Mouse (Mus musculus): ENCODE results near the gene Tbc1d23. TPM values are rescaled to one million over a fixed set of nuclear protein-coding genes. Genes with fewer than 3 reads are reported as not detected.

Tbc1d23 gene
- polyA plus RNA-seq, 1 experiment from 2014 or later, result 40.5 TPM

GRCm38 (mm10) chr16:57120913-57121815 lies 110.1 kb downstream of the Tbc1d23 start, which contains the start of gene Tomm70a:
Gene Tomm70a, plus strand, starts transcription at chr16:57121703.
- Histone ChIP-seq H3K4me2 (replicated peaks; ENCODE audit: low read depth, low read length) (peak within 1 kb of the TSS; percentile 78), H3K27me3 (ENCODE audit: control insufficient read depth, insufficient read depth, low read length) (no peaks in the 10 kb centered on the region), H3K4me1 (ENCODE audit: control insufficient read depth, insufficient read depth, low read length) (peaks cover 16% of the 10 kb centered on the region), H3K27ac (ENCODE audit: low read length) (peak within 1 kb of the TSS; percentile 94), H3K9ac (replicated peaks; ENCODE audit: low read depth, low read length) (peak within 1 kb of the TSS; percentile 95), H3K4me3 (ENCODE audit: low read depth, low read length) (peak within 1 kb of the TSS; percentile 100), H3K9me3 (ENCODE audit: control insufficient read depth, low read depth, low read length) (no peaks in the 10 kb centered on the region), H3K36me3 (ENCODE audit: control insufficient read depth, insufficient read depth, low read length) (no peaks in the 10 kb centered on the region)
- WGBS, result under 1% methylated on average over 37 of the region's 37 CpGs
- peak; percentile 99 for ATAC-seq (ENCODE audit: insufficient number of reproducible peaks, insufficient read depth, low FRiP score, low read depth)

Other genes with a start within 250 kb of the Tbc1d23 start
- 0.08 TPM in 1 of 2 replicates, not detected in the other for gene Tmem45a2, start 160.1 kb downstream of the Tbc1d23 start, polyA plus RNA-seq (2014; fragmentation: Nextera tagmentation; extraction: Ambion mirVana)
- 50.1 and 53.0 TPM in 2 replicates for gene Tomm70a, start 109.8 kb downstream of the Tbc1d23 start, polyA plus RNA-seq (2014; fragmentation: Nextera tagmentation; extraction: Ambion mirVana)
- 84.7 and 88.0 TPM in 2 replicates for gene Nit2, start 64.2 kb downstream of the Tbc1d23 start, polyA plus RNA-seq (2014; fragmentation: Nextera tagmentation; extraction: Ambion mirVana)
- gene Tmem30c, start 61.4 kb upstream of the Tbc1d23 start, polyA plus RNA-seq (2014; fragmentation: Nextera tagmentation; extraction: Ambion mirVana), result 0.11 and 0.19 TPM in 2 replicates
- 54.7 and 54.8 TPM in 2 replicates for gene Filip1l, start 121.6 kb upstream of the Tbc1d23 start, polyA plus RNA-seq (2014; fragmentation: Nextera tagmentation; extraction: Ambion mirVana)